Mouse (Mus musculus): ENCODE measurements around the gene Sept6. TPM values are rescaled to one million over a fixed set of nuclear protein-coding genes. Genes with fewer than 3 reads are reported as not detected.
A peak's percentile ranks its signal among the peaks of the same experiment; 100 is the strongest.

Sept6 gene
- total RNA-seq (2022), result 10 to 100 TPM; 21.4 to 45.9 (median 31.0) TPM

- DNase-seq, result no peak
These were observed at the start of gene Sept6 for GRCm38 (mm10) chrX:36991694-36992093. Sept6 (minus strand) TSS chrX:36991794.

DNA sequence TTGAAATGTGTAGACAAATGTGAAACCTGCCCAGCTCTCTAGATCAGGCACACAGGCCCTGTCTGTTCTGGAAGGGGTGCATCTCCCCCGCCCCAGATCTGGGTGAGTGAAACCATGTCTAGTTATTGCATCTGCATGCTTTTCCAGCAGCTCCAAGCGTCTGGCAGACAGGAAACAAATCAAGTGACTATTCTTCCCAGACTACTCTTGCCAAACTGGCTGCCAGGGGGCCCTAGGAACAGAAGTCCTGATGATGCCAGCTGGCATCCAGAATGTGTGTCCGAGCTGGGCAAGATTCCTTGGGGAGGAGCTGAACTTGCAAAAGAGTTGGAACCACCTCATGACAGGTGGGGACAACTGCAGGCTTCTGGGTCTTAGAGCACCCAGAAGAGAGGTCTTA is 36.8 kb upstream of the Sept6 start:
- DNase-seq, result no peak

- no peak for DNase-seq
These were observed 32.2 kb upstream of the Sept6 start for GRCm38 (mm10) chrX:37023652-37024309.

GRCm38 (mm10) chrX:37022690-37023089 is 31.1 kb upstream of the Sept6 start:
- DNase-seq, result peak; percentile 14

DNA sequence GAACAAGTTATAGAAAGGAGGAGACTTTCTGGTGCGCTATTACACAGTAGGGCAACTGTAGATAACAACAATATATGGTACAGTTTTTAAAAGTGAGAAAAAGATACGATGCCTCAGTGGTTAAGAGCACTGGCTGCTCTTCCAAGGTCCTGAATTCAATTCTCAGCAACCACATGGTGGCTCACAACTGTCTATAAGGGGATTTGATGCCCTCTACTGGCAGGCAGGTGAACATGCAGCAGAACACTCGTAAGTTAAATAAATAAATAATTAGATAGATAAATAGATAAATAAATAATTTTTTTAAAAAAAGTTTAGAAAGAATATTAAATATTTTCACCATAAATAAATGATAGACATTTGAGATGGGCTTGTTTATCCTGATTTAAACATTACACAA is 27.5 kb upstream of the Sept6 start:
- no peak for DNase-seq

- no peak for DNase-seq
These were observed 26.6 kb upstream of the Sept6 start for GRCm38 (mm10) chrX:37018150-37018654.

DNA sequence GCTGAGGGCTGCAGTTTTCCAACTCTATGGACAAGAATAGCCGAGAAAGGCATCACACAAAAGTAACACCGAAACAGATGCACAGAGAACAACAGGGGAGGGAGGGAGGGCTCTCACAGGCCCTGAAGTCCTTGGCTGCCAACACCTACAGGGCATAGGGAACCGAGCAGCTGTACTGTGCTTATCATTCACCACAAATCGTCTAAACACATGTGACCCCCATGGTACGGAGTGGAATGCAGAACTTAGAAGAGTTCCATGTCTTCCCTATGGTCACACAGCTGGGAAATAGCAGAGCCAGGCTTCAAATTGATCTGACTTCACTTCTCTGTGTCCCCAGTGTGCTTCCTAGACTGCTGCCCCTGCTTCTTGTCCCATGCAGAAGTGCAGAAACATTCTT is 22.3 kb upstream of the Sept6 start:
- DNase-seq, result no peak

- no peak for DNase-seq
These were observed 555 bp downstream of the Sept6 start for GRCm38 (mm10) chrX:36991039-36991438.

- DNase-seq, result no peak
These were observed 1.7 kb downstream of the Sept6 start for GRCm38 (mm10) chrX:36989752-36990404.

- DNase-seq, result peak; percentile 49
These were observed 2.3 kb downstream of the Sept6 start for GRCm38 (mm10) chrX:36989234-36989751.

- no peak for DNase-seq
These were observed 2.8 kb downstream of the Sept6 start for GRCm38 (mm10) chrX:36988754-36989153.

DNA sequence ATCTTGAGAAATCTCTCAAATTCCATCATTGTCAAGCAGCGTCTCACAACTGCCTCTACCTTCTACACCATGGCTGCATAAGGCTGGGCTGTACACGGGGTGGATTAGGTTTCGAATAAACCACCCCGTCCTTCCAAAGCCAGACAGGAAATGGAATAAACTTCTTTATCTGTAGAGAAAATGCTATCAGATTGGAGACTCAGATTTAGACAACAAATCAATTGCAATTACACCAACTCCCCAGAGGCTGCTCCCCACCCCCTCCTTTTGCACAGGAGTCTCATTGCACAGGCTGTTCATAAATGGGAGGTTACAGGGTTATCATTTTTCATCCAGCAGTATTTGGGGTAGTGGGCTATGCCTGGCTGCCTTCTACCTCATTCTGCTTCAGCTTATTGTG is 3.7 kb downstream of the Sept6 start:
- no peak for DNase-seq

DNA sequence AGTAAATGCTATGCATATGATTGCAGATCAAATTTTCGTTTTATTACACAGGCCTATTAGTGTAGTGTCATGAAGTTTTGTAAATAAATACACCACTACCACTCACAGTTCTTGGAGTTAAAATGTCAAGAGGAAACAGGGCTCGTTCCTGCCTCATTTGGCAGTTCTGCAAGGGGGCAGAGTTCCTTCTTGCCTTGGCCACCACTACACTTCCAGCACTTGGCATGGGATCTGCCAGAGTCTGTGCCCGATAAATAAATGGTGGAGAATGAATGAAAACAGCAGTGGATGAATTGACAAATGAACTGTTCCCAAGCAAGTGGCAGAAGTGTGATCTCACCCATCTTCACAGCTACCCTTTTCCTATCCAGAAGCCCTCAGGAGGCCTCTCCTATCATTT is 6.6 kb downstream of the Sept6 start:
- no peak for DNase-seq

DNA sequence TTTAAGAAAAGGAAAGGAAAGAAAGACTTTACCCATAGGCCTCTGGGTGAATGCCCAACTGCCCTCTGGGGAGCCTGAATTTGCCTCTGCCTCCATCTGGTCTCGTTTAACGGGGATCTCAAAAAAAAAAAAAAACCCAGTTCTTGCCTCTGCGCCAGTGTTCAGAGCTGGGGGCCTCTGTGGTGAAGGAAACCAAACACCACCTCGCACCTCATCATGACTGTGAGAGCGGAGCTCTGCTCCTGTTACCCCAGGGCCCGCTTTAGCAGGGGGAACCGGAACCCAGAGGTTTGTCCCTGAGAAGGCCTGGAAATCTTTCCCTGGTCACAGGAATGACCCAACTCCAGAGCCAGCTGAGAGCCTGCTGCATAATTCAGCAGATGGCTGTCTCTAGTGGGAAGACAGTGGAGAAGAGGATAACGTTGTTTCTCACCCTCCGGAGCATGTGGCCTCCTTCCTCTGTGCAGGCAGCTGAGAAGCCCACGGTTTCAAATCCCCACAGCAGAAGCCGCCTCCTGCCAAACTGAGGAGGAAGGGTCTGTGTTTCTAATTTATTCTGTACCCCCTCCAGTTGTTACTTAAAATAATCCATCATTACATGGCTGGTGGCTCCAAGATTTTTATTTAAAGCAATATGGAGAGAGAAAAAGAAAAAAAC is 7.8 kb downstream of the Sept6 start:
- DNase-seq, result no peak

DNA sequence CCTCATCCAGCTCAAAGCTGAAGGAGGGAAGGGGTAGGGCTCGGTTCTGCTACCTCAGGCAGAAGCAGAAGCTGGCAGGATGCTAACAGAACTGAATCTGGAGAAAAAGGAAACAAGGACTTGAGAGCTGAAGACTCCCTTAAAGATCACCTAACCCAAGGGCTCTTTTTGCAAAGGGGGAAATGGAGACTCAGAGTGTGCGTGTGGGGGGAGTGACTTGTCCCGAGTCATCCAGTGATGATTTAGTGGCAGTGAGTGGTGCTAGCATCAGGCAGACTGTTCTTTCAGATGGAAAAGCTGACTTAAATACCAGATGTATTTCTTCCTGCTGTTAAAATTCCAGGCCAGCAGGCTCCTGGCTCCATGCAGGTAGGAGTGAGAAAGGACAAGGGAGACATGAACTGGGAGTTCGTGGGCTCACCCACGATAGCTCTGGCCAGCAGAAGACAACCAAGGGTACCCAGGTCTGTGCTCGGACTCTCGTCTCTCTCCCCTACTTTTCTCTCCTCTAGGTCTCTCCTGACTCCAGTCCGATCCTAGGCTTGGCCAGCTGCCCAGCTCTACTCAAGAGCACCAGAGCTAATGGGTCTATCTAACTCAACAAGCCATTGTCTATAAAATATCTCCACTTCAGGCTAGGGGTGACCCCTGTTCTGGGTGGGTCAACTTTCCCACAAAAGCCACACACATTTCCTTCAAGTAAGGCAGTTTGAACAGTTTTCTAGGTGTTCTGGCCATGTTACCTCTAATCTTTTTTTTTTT is 8.5 kb downstream of the Sept6 start:
- DNase-seq, result no peak

GRCm38 (mm10) chrX:36980563-36981187 is 10.9 kb downstream of the Sept6 start:
- DNase-seq, result no peak

GRCm38 (mm10) chrX:36977863-36978262 is 13.7 kb downstream of the Sept6 start:
- DNase-seq, result no peak

- DNase-seq, result no peak
These were observed 14.6 kb downstream of the Sept6 start for GRCm38 (mm10) chrX:36976980-36977379.

DNA sequence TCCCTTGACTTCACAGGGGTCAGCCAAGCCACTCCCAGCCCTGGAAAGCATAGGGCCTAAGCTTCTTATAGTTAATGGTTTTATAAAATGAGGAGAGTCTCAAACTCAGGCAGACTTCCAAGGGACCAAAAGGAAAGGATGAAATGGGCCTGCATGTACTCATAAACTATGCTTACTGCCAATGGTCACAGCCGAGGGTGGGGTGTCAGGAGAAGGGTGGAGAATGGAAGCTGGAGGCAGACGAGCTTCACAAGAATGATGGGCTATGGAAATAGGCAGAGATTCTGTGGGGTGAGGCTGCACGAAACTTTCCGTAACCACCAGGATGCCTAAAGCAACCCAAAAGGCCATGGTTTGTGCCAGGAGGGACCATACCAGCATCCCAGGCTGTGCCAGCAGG is 15.3 kb downstream of the Sept6 start:
- no peak for DNase-seq

- DNase-seq, result no peak
These were observed 16.7 kb downstream of the Sept6 start for GRCm38 (mm10) chrX:36974905-36975304.

- DNase-seq, result peak; percentile 33
These were observed 18.6 kb downstream of the Sept6 start for GRCm38 (mm10) chrX:36972951-36973471.

DNA sequence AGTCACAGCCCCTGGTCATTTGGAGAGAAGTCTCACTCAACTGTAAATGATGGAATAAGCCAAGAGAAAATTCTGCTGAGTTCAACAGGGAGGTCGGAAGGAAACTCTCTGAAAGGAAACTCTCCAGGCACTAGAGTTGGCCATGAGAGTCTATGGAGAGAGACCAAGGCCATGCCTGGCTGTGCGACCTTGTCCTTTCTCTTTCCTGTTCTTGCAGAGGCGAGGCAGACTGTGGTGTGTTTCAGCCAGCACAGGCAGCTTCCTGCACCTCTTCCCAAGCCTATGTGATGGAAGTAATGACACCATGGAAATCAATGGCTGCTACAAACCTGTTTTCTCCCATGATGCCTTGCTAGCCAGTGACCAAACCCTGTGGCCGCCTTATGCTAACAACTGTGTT is 20.4 kb downstream of the Sept6 start:
- peak; percentile 67 for DNase-seq

Data from adrenal gland, adult 8-10 months (tissue).